Mouse (Mus musculus): ENCODE measurements at regions not wholly inside any gene's neighbourhood (a gene's known extent, or its start where the extent isn't known, plus 50 kb on each side); places are given as distances from the start of the nearest gene placed in this dataset.

- Histone ChIP-seq H3K27me3 (ENCODE audit: insufficient read depth, poor library complexity, severe bottlenecking) (0 out of 2 replicates have a peak, but pooled peaks cover 10% of the 10 kb centered on the region), H3K27ac (no peak overlapping the region), H3K4me1 (peaks cover 13% of the 10 kb centered on the region), H3K36me3 (no peaks in the 10 kb centered on the region), H3K9me3 (no peaks in the 10 kb centered on the region), H3K4me3 (no peak overlapping the region)
- WGBS, result 65% methylated on average over 5 of the region's 5 CpGs
- no peak for DNase-seq (ENCODE audit: low spot score)
These were observed 608.9 kb downstream of the Lmo4 start for GRCm38 (mm10) chr3:143596011-143596683.

- H3K9me3 ChIP-seq, result no peaks in the 10 kb centered on the region
- no peak overlapping the region for H3K4me3 ChIP-seq
- 69% methylated on average over 2 of the region's 2 CpGs for WGBS
- no peak overlapping the region for H3K27ac ChIP-seq
- H3K4me1 ChIP-seq, result peaks cover 13% of the 10 kb centered on the region
- DNase-seq (ENCODE audit: low spot score), result no peak
- H3K27me3 ChIP-seq (ENCODE audit: insufficient read depth, poor library complexity, severe bottlenecking), result 0 out of 2 replicates have a peak, but pooled peaks cover 10% of the 10 kb centered on the region
- no peaks in the 10 kb centered on the region for H3K36me3 ChIP-seq
These were observed 609.9 kb downstream of the Lmo4 start for GRCm38 (mm10) chr3:143595081-143595480.

GRCm38 (mm10) chr3:143594676-143595075, 610.3 kb downstream of the Lmo4 start:
- H3K4me3 ChIP-seq, result no peak overlapping the region
- H3K4me1 ChIP-seq, result peaks cover 13% of the 10 kb centered on the region
- 0 out of 2 replicates have a peak, but pooled peaks cover 10% of the 10 kb centered on the region for H3K27me3 ChIP-seq (ENCODE audit: insufficient read depth, poor library complexity, severe bottlenecking)
- no peaks in the 10 kb centered on the region for H3K9me3 ChIP-seq
- no peak for DNase-seq (ENCODE audit: low spot score)
- WGBS, result 55% methylated on average over 7 of the region's 7 CpGs
- H3K27ac ChIP-seq, result no peak overlapping the region
- H3K36me3 ChIP-seq, result no peaks in the 10 kb centered on the region

GRCm38 (mm10) chr3:143586653-143587052, 618.4 kb downstream of the Lmo4 start:
- H3K4me3 ChIP-seq, result no peak overlapping the region
- no peaks in the 10 kb centered on the region for H3K36me3 ChIP-seq
- no peak for DNase-seq (ENCODE audit: low spot score)
- H3K4me1 ChIP-seq, result 0 out of 2 replicates have a peak, but pooled peaks cover 6% of the 10 kb centered on the region
- no peaks in the 10 kb centered on the region for H3K9me3 ChIP-seq
- no peaks in the 10 kb centered on the region for H3K27me3 ChIP-seq (ENCODE audit: insufficient read depth, poor library complexity, severe bottlenecking)
- H3K27ac ChIP-seq, result no peak overlapping the region
- whole genome bisulfite sequencing, result 83% methylated on average over 5 of the region's 5 CpGs

GRCm38 (mm10) chr3:143584692-143585603, 620.1 kb downstream of the Lmo4 start:
- Histone ChIP-seq H3K9me3 (no peaks in the 10 kb centered on the region), H3K4me3 (no peak overlapping the region), H3K27me3 (ENCODE audit: insufficient read depth, poor library complexity, severe bottlenecking) (no peaks in the 10 kb centered on the region), H3K27ac (no peak overlapping the region), H3K36me3 (no peaks in the 10 kb centered on the region), H3K4me1 (0 out of 2 replicates have a peak, but pooled peaks cover 6% of the 10 kb centered on the region)
- WGBS, result 45% methylated on average over 6 of the region's 6 CpGs
- no peak for DNase-seq (ENCODE audit: low spot score)

DNA sequence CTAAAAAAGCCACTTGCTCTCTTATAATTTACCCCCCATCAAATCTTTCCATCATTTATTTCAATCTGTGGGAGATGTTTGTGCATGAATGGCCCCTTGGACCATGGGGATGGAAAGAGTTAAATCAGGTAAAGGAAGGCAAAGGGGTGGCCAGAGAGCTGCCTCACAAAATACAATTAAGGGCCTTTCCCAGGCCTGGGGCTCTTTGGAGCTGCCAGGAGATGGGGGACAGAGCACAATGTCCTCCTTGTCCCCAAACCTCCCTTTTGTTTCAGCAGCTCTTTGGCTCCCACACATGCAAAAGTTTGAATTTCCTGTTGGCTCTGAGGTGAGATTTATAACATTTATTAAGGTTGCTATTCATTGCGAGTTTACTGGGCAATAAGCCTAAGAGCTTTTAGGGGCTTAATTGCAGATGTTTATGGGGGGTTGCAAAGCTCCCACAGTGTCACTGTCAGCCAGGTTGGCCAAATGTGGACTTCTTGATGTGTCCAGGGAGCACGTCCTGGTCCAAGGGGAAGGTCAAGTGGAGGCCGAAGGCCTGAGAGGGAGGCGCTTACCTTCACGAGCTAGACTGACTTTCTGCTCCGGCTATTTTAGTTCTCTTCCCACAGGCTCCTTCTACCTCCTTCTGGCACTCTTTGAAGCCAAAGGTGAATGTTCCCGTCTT, 628.5 kb downstream of the Lmo4 start:
- Histone ChIP-seq H3K4me3 (no peak overlapping the region), H3K9me3 (no peaks in the 10 kb centered on the region), H3K27me3 (ENCODE audit: insufficient read depth, poor library complexity, severe bottlenecking) (no peaks in the 10 kb centered on the region), H3K36me3 (no peaks in the 10 kb centered on the region), H3K4me1 (peaks cover 13% of the 10 kb centered on the region; the same call in 1 of the 2 replicates), H3K27ac (no peak overlapping the region)
- DNase-seq (ENCODE audit: low spot score), result no peak
- 64% methylated on average over 7 of the region's 7 CpGs for WGBS

DNA sequence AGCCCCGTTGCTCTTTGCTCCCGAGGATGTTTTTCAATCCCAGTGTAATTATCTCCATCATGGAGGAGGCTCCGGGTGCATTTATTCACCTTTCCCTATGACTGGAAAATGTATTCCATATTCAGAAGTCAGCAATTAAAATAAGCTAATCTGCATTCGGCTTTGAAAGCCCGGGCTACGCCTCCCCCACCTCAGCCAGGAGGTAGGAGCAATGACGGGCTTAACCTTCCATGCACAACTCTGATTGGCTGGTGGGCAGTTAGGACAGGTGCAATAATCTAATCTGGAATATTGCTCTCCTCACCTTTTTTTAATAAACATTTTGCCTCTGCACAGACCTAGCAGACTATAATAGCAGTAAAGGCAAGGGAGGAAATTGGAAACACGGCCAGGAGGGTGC, 629.3 kb downstream of the Lmo4 start:
- WGBS, result 92% methylated on average over 8 of the region's 8 CpGs
- H3K36me3 ChIP-seq, result no peaks in the 10 kb centered on the region
- H3K27ac ChIP-seq, result no peak overlapping the region
- DNase-seq (ENCODE audit: low spot score), result no peak
- no peaks in the 10 kb centered on the region for H3K9me3 ChIP-seq
- H3K27me3 ChIP-seq (ENCODE audit: insufficient read depth, poor library complexity, severe bottlenecking), result no peaks in the 10 kb centered on the region
- peaks cover 13% of the 10 kb centered on the region; the same call in 1 of the 2 replicates for H3K4me1 ChIP-seq
- H3K4me3 ChIP-seq, result no peak overlapping the region

DNA sequence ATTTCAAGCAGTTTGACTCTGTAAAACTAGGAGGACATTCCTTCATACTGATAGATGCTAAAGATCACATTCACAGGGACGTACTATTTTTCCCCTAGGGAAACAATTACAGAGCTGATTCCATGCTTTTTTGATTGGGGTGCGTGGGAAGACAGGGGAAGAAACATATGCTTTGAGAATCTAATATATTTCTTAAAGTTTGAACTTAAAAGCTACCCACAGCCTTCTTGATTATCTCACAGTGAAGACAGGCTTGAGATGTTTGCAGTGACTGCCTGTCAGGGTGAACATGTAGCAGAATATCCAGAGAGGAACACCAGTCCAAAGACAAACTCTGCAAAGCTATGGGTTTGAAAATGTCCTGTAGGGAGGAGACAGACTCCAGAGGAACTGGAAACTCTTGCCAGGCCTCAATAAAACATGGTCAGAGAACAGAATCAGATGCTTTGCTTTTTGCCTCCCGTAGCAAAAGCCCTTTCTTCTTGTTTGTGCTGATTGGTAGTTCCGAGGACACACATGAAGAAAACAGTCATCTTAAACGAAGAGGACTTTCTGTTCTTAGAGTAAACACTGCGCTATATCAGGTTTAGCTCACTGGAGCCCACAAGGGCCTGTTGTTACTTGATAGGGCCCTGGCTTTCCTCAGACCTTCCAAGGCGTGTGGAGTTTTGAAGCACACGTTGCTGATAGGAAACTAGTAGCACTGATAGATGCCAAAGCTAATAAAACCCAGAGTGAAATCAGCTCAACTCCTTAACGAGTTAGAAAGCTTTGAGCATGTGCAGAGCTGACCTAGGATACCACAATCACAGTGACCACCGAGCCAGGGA, 630.8 kb downstream of the Lmo4 start:
- DNase-seq (ENCODE audit: low spot score), result no peak
- Histone ChIP-seq H3K27ac (peak overlapping the region; percentile 22; the same call in 1 of the 2 replicates), H3K9me3 (no peaks in the 10 kb centered on the region), H3K4me3 (no peak overlapping the region), H3K4me1 (peaks cover 13% of the 10 kb centered on the region; the same call in 1 of the 2 replicates), H3K36me3 (no peaks in the 10 kb centered on the region), H3K27me3 (ENCODE audit: insufficient read depth, poor library complexity, severe bottlenecking) (no peaks in the 10 kb centered on the region; the same call in 1 of the 2 replicates)
- 25% methylated on average over 10 of the region's 10 CpGs for WGBS

DNA sequence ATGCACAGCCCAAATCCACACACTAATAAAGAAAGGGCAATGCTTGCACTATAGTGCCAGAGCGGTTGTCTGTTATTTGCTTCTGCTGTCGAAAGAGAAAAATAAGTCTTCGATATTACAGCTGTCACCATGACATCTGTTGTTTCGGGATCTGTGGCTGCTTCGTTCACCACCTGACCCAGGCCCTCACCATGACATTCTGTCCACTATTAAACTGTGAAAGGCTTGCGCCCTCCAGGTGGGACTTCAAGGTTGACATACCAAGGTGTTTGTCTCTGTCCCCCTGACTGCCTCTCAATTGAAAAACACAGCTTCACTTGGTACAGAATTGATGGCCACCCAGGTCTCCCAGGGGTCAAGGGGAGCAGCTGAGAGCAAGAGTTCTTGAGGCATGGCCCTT, 635.1 kb downstream of the Lmo4 start:
- DNase-seq (ENCODE audit: low spot score), result no peak
- no peaks in the 10 kb centered on the region for H3K9me3 ChIP-seq
- no peak overlapping the region for H3K4me3 ChIP-seq
- H3K27ac ChIP-seq, result no peak overlapping the region
- 76% methylated on average over 6 of the region's 6 CpGs for WGBS
- no peaks in the 10 kb centered on the region; the same call in 1 of the 2 replicates for H3K27me3 ChIP-seq (ENCODE audit: insufficient read depth, poor library complexity, severe bottlenecking)
- no peaks in the 10 kb centered on the region for H3K36me3 ChIP-seq
- peaks cover 8% of the 10 kb centered on the region; the same call in 1 of the 2 replicates for H3K4me1 ChIP-seq

- Histone ChIP-seq H3K9me3 (no peaks in the 10 kb centered on the region), H3K36me3 (no peaks in the 10 kb centered on the region), H3K4me3 (no peak overlapping the region), H3K27me3 (ENCODE audit: insufficient read depth, poor library complexity, severe bottlenecking) (no peaks in the 10 kb centered on the region; the same call in 1 of the 2 replicates), H3K4me1 (no peaks in the 10 kb centered on the region), H3K27ac (no peak overlapping the region)
- DNase-seq (ENCODE audit: low spot score), result no peak
- WGBS, result 80% methylated on average over 4 of the region's 4 CpGs
These were observed 640.0 kb downstream of the Lmo4 start for GRCm38 (mm10) chr3:143565067-143565466.

DNA sequence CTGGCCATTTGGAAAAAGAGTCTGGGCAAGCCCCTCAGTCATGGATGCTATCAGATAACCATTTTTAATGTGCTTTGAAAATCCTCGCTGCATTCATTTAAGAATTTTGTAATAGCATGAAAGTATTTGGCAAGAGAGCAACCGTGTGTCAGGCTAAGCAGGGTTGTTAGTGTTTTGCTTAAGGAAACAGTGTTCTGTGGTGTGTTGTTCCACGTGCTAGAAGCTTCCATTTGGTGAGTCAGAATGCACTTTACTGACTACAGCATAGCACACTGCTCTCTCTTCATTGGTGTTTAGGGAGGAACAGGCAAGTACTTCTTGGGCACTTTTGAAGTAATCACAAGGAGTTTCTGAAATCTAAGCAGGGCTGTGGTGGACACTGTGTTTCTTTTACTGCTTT, 661.0 kb upstream of the Pkn2 start:
- Histone ChIP-seq H3K36me3 (no peaks in the 10 kb centered on the region), H3K27ac (no peak overlapping the region), H3K4me1 (no peaks in the 10 kb centered on the region), H3K4me3 (no peak overlapping the region), H3K27me3 (ENCODE audit: insufficient read depth, poor library complexity, severe bottlenecking) (no peaks in the 10 kb centered on the region), H3K9me3 (no peaks in the 10 kb centered on the region)
- no peak for DNase-seq (ENCODE audit: low spot score)
- 74% methylated on average over 3 of the region's 3 CpGs for WGBS

DNA sequence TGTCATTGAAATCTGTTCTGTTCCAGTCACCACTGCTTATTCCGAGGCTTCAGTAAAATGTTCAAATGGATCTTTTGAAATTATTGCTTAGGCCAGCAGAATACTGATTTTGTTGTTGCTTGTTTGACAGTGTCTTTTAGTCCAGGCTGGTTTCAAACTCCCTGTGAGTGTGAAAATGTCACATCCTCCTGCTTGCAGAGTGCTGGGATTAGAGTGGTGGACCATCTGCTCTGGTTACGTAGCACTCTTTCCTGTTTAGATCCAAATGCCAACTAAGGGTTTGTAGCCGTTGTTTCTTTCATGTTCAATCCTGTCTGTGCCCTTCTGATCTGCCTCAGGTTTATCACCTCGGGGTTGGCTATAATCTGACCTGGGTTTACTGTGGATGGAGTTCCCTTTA, 646.2 kb upstream of the Pkn2 start:
- H3K4me3 ChIP-seq, result no peak overlapping the region
- no peaks in the 10 kb centered on the region for H3K9me3 ChIP-seq
- no peaks in the 10 kb centered on the region for H3K27me3 ChIP-seq (ENCODE audit: insufficient read depth, poor library complexity, severe bottlenecking)
- no peak for DNase-seq (ENCODE audit: low spot score)
- WGBS, result 57% methylated on average over 4 of the region's 4 CpGs
- no peaks in the 10 kb centered on the region for H3K4me1 ChIP-seq
- no peak overlapping the region for H3K27ac ChIP-seq
- H3K36me3 ChIP-seq, result no peaks in the 10 kb centered on the region
